Mouse (Mus musculus) adrenal gland, postnatal 4 days (tissue): ENCODE results near the gene Fzd9. TPM values are rescaled to one million over a fixed set of nuclear protein-coding genes. Genes with fewer than 3 reads are reported as not detected.
"Not testable (repeated sequence)": the region's sequence is repeated elsewhere in the genome, so short reads cannot be mapped to it uniquely, and the experiment has no call there.

ENCODE experiments used
- DNase-seq, 2 experiments: peaks; one replicate each; pipeline ENCODE4 v3.0.0; 2021 to 2022; ENCODE audit warnings: low spot score in 2 of 2, mixed read lengths in 2 of 2
- total RNA-seq, 2 experiments: library from RNA; stranded (reverse); gene quantifications; 2 replicates each; pipeline ENCODE4 v1.2.3; 2021

Fzd9 gene
- total RNA-seq, 2 experiments from 2014 or later = 2.6 to 2.8 TPM

DNA sequence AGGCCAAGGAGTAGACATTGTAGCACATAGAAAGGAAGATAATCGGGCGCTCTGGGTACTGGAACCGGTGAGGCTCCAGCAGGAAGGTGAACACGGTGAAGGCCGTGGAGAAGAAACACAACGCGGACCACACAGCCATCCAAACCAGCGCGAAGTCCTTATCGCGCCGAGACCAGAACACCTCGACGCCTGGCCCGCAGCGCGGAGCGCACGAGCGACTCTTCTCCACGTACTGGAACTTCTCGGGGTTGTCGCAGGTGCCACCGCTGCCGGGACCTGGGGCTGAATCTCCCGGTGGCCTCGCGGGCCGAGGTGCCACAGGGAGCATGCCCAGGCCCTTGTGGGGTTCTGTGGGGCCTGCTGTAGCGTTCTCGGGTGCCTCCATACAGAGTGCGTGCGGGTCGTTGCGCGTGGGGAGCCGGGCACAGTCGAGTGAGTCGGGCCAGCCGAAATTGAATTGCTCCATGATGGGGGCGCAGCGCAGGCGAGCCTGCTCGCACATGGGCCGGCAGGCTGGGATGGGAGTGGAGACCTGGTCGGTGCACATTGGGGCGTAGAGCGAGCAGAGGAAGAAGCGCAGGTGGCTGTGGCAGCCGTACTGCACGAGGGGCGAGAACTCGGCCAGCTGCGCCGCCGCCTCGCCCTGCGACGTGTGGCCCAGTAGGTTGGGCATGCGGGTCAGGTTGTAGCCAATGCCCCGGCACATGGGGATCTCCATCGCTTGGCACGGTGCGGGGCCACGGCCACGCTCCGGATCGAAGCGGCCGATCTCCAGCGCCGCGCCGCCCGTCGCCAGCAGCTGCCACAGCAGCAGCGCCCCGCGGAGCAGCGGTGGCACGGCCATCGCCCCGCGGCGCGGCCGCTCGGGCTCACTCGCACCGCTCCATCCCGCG is 598 bp downstream of the Fzd9 start:
- no peak for DNase-seq

DNA sequence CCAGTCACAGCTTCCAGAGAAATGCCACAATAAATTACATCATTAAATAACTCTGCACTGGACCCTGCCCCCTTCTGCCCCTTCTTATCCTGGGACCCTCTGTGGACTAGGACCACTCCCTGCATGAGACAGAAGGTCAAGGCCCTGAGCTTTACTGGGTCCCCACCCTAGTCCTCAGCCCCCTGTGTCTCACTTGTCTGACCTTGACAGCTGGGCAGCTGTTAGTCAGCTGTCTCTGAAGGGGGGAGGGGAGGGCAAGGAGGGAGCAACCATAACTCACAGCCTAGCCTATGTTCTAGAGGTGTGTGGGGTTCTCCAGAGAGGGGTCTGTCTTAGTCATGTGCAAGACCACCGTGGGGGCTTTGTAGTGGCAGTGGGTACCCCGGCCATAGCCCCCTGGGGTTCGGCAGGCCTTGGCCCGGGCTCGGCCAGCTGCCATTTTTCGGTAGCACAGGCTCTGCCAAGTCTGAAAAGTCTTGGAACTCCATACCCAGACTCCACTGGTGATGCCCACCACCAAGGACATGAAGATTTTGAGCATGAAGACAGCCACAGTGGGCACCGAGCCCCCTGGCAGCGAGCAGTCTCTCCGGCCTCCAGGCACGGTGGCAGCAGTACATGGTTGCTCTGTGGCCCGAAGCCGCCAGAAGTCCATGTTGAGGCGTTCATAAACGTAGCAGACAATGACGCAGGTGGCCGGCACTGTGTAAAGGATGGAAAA is 1.9 kb downstream of the Fzd9 start:
- DNase-seq = no peak

DNA sequence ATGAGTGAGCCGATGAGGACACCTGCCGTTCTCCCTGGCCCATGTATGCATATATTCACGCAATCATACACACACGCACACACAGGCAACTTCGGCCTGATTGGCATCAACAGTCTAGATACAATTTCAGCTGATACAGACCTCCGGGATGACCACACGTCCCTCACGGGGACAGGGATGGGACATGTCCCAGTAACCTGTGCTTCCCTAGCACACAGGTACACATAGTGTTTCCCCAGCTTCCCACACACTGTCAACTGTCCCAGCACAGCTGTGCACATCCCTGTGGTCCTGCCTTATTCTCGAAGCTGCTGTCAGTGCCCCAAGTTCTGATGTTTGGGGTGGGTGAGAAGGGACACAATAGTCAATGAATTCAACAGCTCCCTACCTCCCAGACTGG is 3.7 kb downstream of the Fzd9 start:
- no peak for DNase-seq

DNA sequence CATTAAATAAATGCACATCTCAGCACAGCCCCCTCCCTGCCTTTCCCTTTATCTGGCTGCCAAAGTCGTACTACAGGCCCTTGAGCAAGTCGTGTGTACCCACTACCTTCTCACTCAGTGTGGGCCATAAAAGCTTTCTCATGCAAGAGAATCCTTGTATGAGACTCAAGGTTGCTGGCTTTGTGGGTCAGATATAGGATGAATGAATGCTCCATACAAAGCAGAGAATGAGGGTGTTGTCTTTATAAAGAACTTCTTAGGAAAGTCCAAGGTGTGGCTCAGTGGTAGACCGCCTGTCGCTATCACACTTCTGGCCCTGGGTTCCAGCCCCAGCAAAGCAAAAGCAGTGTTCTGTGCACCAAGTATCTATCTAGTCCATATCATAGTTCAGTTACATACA is 4.5 kb downstream of the Fzd9 start:
- DNase-seq = no peak

DNA sequence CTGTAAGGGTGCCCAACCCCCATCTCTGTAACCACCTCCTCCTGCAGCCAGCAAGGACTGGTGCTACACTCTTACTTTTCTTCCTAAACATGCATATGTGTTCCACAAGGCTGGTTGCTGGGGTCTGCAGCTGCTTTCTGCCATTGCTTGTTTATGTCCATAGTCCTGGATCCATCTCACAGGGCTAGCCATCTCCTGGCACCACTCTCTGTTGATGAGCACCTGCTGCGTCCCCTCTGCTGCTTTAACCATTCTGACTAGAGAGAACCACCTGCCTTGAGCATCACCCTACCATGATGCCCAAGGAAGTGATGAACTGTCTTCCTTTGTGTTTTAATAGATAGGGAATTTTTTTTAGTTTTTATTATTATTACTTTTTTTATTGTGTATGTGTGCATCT is 7.9 kb downstream of the Fzd9 start:
- no peak for DNase-seq

DNA sequence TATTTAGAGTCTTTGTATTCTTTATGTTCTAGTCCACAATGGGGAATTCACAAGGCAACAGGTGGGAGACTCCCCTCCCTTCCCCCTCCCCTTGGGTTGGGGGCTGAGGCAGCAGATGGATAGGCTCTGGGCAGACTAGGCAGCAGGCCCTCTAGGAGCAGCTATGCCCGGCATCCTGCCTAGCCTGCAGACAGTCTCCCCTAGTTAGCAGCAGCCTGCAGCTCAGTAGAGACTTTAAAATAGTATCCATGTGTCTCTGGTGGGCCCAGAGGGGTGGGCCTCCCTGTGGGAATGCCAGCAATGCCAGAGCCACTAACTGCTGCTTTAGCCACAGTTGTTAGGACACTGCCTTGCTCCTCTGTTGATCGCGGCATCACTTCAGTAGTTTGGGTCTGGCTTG is 8.4 kb downstream of the Fzd9 start:
- DNase-seq = no peak

DNA sequence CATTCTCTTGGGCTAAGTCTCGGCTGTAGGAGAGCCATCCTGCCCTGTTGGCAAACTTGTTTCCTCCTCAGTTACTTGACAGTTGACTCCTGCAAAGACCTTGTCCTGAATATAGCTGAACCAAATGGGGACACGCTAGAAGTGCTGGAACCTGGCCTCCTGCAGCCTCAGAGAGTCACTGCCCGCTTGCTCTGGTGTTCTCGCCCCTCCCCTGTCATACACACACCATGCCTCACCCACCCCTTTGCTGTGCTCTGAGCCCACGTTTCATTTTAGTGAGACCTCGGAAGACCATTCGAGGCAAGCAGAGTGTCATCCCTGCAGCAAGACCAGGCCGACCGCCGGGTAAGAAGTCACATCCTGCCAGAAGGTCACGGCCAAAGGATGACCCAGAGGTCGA is 8.9 kb downstream of the Fzd9 start:
- no peak for DNase-seq

DNA sequence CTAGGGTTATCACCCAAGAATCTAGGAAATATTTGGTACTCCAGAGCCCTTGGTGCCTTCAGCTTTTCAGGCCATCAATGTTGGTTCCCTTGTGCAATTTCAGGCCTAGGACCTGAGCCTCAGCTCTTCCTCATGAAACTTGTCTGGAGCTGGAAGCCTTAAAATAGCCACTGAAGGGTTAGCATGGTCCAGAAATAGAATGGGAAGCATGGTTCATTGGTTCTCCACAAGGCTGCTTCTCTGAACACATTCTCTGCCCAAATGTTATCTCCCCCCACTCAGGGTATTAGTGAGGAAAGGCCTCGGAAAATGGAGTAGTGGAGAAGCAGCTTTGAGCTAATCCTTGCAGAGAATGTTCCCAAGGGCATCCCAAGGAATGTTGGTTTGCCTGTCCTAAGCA is 9.6 kb downstream of the Fzd9 start:
- no peak for DNase-seq

DNA sequence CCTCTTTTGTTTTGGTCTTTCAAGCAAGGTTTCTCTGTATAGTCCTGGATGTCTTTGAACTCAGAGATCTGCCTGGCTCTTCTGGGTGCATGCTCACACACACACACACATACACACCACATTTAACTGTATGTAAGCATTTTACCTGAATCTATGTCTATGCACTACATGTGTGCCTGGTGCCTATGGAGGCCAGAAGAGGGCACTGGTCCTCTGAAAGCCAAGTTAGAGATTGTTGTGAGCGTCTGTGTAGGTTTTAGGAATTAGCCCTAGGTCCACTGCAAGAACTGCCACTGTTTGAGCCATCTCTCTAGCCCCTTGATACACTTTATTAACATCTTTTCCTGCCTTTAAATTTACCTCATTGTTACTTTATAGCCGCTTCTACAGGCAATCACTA is 12.2 kb downstream of the Fzd9 start:
- DNase-seq = no peak

DNA sequence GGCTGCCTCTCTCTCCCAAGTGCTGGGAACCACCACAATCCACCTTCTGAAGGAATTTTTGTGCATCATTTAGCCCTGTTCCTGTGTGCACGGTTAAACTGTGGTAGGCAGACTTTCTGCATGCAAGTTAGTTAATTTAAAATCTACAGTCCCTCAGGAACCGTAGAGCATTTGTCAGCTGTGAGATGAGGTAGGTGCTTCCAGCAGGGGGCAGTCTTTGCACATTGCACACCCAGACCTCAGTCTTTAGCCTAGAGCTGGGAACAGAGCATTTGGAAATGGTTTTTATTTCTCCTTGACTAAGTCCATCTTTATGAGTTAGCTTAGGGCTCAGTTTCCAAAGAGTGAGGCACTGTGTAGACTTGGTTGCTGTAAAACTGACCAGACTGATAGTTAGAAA is 14.5 kb downstream of the Fzd9 start:
- DNase-seq = no peak

DNA sequence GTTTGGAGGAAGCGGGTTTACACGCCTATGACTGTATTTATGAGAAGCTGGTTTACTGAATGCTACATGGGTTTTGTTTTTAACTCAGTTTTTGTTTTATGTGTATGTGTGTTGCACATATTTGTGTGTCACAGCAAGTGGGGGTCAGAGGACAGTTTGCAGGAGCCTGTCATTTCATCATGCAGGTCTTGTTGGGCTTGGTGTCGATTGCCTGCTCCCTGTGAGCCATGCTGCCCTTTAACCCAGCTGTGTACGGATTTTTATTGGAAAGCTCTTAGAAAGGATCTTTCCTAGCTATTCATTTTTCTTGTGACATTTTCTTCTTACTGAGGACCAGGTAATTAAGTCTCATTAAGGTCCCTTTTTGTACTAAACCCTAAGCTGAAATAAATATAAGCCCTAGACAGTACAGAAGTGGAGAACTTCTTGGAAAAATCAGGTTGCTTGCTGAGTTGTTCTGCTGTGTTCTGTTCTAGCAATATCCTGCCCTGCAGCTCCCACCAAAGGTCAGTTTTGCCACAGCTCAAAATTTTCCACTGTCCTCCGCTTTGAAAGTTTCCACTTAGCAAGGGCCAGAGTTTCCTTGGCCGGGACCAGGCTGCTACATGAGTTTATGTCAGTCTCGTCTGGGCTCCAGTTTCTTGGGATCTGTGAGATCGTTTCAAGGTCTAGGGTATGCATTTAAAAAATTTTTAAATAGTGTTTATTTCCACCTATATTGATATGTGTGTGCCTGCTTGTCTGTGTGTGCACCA is 17.7 kb downstream of the Fzd9 start:
- DNase-seq = no peak

DNA sequence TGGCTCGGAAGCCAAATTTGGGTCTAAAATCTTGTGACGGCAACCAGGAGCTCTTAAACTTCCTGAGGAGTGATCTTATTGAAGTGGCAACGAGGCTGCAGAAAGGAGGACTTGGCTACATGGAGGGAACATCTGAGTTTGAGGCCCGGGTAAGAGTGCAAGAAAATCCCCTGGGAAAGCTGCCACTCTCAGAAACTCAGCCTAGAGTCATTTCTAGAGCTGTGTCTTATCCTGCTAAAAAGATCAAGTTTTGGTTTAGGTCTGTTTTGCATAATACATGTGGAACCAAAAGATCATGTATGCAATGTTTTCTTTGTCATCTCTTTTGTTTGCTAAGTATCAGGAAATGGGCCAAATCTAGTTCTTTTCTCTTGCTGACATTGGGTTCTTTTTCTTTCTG is 20.8 kb downstream of the Fzd9 start:
- no peak for DNase-seq

DNA sequence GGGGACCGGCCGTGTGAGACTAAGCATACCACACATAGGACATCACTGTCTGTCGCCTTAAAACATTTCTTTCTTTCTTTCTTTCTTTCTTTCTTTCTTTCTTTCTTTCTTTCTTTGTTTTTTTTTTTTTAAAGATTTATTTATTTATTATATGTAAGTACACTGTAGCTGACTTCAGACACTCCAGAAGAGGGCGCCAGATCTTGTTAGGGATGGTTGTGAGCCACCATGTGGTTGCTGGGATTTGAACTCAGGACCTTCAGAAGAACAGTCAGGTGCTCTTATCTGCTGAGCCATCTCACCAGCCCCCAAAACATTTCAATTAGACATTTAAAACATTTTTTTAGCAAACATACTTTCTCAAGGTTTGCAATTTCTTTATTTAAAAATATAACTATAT is 25.2 kb downstream of the Fzd9 start:
- DNase-seq = not testable (repeated sequence)

DNA sequence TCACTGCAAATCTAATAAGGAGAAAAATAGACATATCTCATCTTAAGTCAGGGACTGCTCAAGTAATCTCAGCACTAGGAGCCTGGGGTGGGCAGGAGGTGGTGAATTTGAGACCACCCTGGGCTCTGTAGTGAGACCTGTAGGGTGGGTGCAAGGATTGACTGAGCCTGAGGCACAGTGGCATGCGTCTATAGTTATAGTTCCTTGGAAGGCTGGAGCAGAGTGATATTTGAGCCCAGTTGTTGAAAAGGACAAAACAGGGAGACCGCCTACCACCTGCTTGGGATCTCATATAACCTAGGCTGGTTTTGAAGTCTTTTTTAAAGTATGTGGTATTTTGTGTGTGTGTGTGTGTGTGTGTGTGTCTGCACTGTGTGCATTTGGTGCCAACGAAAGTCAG is 26.9 kb downstream of the Fzd9 start:
- no peak for DNase-seq

DNA sequence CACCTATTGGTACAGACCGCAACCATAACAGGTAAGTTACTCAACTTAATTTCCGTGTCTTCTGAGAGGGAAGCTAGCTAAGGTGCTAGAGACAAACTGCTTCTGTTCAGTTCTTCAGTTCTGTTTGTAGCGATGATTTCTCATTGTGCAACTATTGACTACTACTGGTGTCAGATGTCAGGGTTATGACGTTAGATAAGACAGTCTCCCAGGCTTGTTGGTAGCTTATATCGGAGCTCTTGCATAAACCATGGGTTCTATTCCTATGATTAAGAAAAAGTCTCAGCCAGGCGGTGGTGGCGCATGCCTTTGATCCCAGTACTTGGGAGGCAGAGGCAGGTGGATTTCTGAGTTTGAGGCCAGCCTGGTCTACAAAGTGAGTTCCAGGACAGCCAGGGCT is 29.0 kb downstream of the Fzd9 start:
- no peak for DNase-seq

DNA sequence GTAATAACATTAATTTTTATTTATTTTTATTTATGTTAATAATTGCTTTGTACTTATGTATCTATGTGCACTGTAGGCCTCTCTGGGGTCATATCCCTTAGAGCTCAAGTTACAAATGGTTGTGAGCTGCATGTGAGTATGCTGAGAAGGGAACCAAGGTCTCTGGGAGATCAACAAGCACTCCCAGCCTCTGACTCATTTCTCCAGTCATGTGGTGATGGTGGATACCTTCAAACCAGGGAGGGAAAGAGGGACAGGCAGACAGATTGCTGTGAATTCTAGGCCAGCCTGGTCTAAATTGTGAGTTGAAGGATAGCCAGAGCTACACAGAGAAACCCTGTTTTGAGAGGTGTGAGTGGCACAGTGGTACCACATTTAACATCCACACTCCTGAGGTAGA is 30.1 kb downstream of the Fzd9 start:
- no peak for DNase-seq

DNA sequence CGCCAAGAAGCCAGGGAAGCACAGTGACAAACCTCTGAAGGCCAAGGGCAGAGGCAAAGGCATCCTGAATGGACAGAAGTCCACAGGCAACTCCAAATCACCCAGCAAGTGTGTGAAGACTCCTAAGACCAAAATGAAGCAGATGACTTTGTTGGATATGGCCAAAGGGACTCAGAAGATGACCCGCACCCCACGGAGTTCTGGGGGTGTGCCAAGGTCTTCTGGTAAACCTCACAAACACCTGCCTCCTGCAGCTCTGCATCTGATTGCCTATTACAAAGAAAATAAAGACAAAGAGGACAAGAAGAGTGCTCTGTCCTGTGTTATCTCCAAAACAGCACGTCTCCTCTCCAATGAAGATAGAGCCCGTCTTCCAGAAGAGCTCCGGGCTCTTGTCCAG is 34.2 kb downstream of the Fzd9 start:
- no peak for DNase-seq

DNA sequence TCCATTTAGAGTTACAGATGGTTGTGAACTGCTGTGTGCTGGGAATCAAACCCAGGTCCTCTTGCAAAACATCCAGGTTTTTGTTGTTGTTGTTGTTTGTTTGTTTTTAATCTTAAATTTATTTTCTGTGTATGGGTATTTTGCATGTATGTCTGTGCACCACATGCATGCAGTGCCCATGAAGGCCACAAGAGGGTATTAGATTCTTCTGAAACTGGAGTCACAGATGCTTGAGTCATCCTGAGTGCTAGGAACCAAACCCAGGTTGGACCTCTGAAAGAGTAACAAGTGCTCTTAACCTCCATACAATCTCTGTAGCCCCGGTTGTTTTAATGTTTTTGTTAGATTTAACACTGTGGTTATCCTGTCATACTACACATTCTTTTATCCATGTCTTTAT is 42.8 kb downstream of the Fzd9 start:
- no peak for DNase-seq

DNA sequence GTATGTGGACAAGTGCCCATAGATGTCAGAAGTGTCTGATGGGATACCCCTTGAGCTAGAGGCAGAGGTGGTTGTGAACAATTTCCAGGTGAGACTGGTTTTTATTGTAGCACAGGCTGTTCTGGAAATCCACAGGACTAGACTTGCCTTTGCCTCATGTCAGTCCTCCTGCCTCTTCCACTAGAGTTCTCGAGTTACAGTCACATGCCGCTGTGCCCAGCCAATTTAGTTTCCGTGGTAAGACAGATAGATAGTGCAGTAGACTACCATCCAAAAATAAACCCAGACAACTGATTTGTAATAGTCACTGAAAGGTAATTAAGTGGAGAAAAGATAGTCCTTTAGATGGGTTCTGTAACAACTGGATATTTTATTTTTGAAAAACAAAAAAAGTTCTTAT is 48.3 kb downstream of the Fzd9 start:
- DNase-seq = no peak
